Mouse (Mus musculus): ENCODE results near the gene Epb41l3. TPM values are rescaled to one million over a fixed set of nuclear protein-coding genes. Genes with fewer than 3 reads are reported as not detected.
A peak's percentile ranks its signal among the peaks of the same experiment; 100 is the strongest.

The Epb41l3 gene
- 10 to 100 TPM; 28.7 to 29.0 TPM for total RNA-seq (2021)

- intact Hi-C loops (cut with DNase I) = no loop called here
- peak; percentile 77 to 79 for DNase-seq
Measured at GRCm38 (mm10) chr17:69075501-69076237, at the start of gene Epb41l3. Gene Epb41l3, plus strand, starts transcription at chr17:69075683.

GRCm38 (mm10) chr17:69038760-69039675, 36.5 kb upstream of the Epb41l3 start:
- intact Hi-C loops (cut with DNase I) = no loop called here
- DNase-seq = no peak

GRCm38 (mm10) chr17:69041516-69041915, 34.0 kb upstream of the Epb41l3 start:
- intact Hi-C loops (cut with DNase I) = no loop called here
- peak in 1 of 2 experiments; percentile 3 for DNase-seq

- intact Hi-C loops (cut with DNase I) = no loop called here
- peak; percentile 10 to 23 for DNase-seq
Measured at GRCm38 (mm10) chr17:69048826-69049225, 26.7 kb upstream of the Epb41l3 start.

- intact Hi-C loops (cut with DNase I) = no loop called here
- DNase-seq = no peak
Measured at GRCm38 (mm10) chr17:69054029-69054428, 21.5 kb upstream of the Epb41l3 start.

GRCm38 (mm10) chr17:69059760-69060159, 15.7 kb upstream of the Epb41l3 start:
- intact Hi-C loops (cut with DNase I) = no loop called here
- no peak for DNase-seq

GRCm38 (mm10) chr17:69060388-69060787, 15.1 kb upstream of the Epb41l3 start:
- intact Hi-C loops (cut with DNase I) = no loop called here
- DNase-seq = no peak

GRCm38 (mm10) chr17:69061883-69062745, 13.4 kb upstream of the Epb41l3 start:
- intact Hi-C loops (cut with DNase I) = no loop called here
- no peak for DNase-seq

- no peak for DNase-seq
- intact Hi-C loops (cut with DNase I) = no loop called here
Measured at GRCm38 (mm10) chr17:69067937-69068739, 7.3 kb upstream of the Epb41l3 start.

- intact Hi-C loops (cut with DNase I) = no loop called here
- no peak for DNase-seq
Measured at GRCm38 (mm10) chr17:69074095-69074494, 1.4 kb upstream of the Epb41l3 start.

GRCm38 (mm10) chr17:69076238-69076625, 749 bp downstream of the Epb41l3 start:
- intact Hi-C loops (cut with DNase I) = no loop called here
- peak; percentile 37 to 44 for DNase-seq

GRCm38 (mm10) chr17:69076747-69077543, 1.5 kb downstream of the Epb41l3 start:
- intact Hi-C loops (cut with DNase I) = no loop called here

GRCm38 (mm10) chr17:69077544-69077920, 2.0 kb downstream of the Epb41l3 start:
- intact Hi-C loops (cut with DNase I) = no loop called here
- DNase-seq = no peak

More at GRCm38 (mm10) chr17:69076747-69077543, 1.5 kb downstream of the Epb41l3 start:
- peak in 1 of 2 experiments; percentile 2 for DNase-seq

GRCm38 (mm10) chr17:69082316-69082715, 6.8 kb downstream of the Epb41l3 start:
- DNase-seq = no peak
- intact Hi-C loops (cut with DNase I) = no loop called here

GRCm38 (mm10) chr17:69091618-69092017, 16.1 kb downstream of the Epb41l3 start:
- intact Hi-C loops (cut with DNase I) = no loop called here
- DNase-seq = no peak

GRCm38 (mm10) chr17:69097068-69097467, 21.6 kb downstream of the Epb41l3 start:
- no peak for DNase-seq
- intact Hi-C loops (cut with DNase I) = no loop called here

GRCm38 (mm10) chr17:69097955-69098354, 22.5 kb downstream of the Epb41l3 start:
- no peak for DNase-seq
- intact Hi-C loops (cut with DNase I) = no loop called here

GRCm38 (mm10) chr17:69103326-69103725, 27.8 kb downstream of the Epb41l3 start:
- intact Hi-C loops (cut with DNase I) = loop anchor here (10.0 kb wide), 1 partner anchor 1229 kb away; no protein-coding TSS in a partner anchor
- DNase-seq = no peak

Data from heart, postnatal 10 days (tissue).